Mouse (Mus musculus) bone marrow, adult 2 months (tissue): Measurements from ENCODE around the gene Ralgapa2. TPM values are rescaled to one million over a fixed set of nuclear protein-coding genes. Genes with fewer than 3 reads are reported as not detected.

Experiments used
- H3K27ac ChIP-seq: fragments of 200-500 bp; 2 replicates; pipeline ENCODE4 v1.5.1; 2012; ENCODE audit warnings: low read depth, mild to moderate bottlenecking, control low read depth, inconsistent platforms, low read length; ENCODE audit not compliant: control insufficient read depth, poor library complexity, insufficient read depth
- H3K4me1 ChIP-seq: fragments of 200-500 bp; 2 replicates; pipeline ENCODE4 v1.6.1; 2011; ENCODE audit warnings: low read length; ENCODE audit not compliant: control insufficient read depth, insufficient read depth
- H3K4me3 ChIP-seq: fragments of 200-500 bp; replicated peaks from 2 replicates; pipeline ENCODE3; 2011; ENCODE audit warnings: mild to moderate bottlenecking, low read depth, low read length, control low read depth; ENCODE audit not compliant: control insufficient read depth
- CTCF ChIP-seq: fragments of 200-500 bp; IDR thresholded peaks from 2 replicates; pipeline ENCODE4 v1.5.1; 2011; ENCODE audit warnings: low read length, control low read depth; ENCODE audit not compliant: control insufficient read depth, insufficient read depth
- POLR2A ChIP-seq: fragments of 200-500 bp; IDR thresholded peaks from 2 replicates; pipeline ENCODE4 v1.6.1; 2011; ENCODE audit warnings: low read depth, mild to moderate bottlenecking, control low read depth, low read length, borderline replicate concordance; ENCODE audit not compliant: control insufficient read depth
- WGBS: fragments of 180-500 bp; shearing (Covaris S2); methylation state at CpG from one replicate; pipeline ENCODE4 v1.1.7; 2018; 5-methylcytosine and 5-hydroxymethylcytosine counted together
- polyA plus RNA-seq: library from polyadenylated mRNA; stranded (reverse); fragments of >200 nt; gene quantifications from 2 replicates; pipeline ENCODE4 v1.2.4, GENCODE M21; 2011; ENCODE audit warnings: low replicate concordance; ENCODE audit not compliant: missing spikeins, insufficient read depth, insufficient read length

Ralgapa2 gene
- polyA plus RNA-seq, 1 experiment = 25.7 TPM

GRCm38 (mm10) chr2:146249033-146249432 is 263.1 kb downstream of the Ralgapa2 start:
- no peaks in the 10 kb centered on the region for H3K4me1 ChIP-seq
- H3K27ac ChIP-seq = no peak overlapping the region
- TF ChIP-seq CTCF (no peak), POLR2A (no peak)
- H3K4me3 ChIP-seq = no peak overlapping the region
- 89% methylated on average over 7 of the region's 7 CpGs for WGBS

GRCm38 (mm10) chr2:146247576-146247975 is 264.6 kb downstream of the Ralgapa2 start:
- 60% methylated on average over 6 of the region's 6 CpGs for WGBS
- Histone ChIP-seq H3K4me1 (no peaks in the 10 kb centered on the region), H3K27ac (no peak overlapping the region), H3K4me3 (no peak overlapping the region)
- TF ChIP-seq POLR2A (no peak), CTCF (no peak)

GRCm38 (mm10) chr2:146246409-146247075 is 265.6 kb downstream of the Ralgapa2 start:
- TF ChIP-seq CTCF (no peak), POLR2A (no peak)
- H3K4me1 ChIP-seq = no peaks in the 10 kb centered on the region
- H3K4me3 ChIP-seq = no peak overlapping the region
- no peak overlapping the region for H3K27ac ChIP-seq
- 86% methylated on average over 4 of the region's 4 CpGs for WGBS

- Histone ChIP-seq H3K27ac (no peak overlapping the region), H3K4me1 (no peaks in the 10 kb centered on the region), H3K4me3 (no peak overlapping the region)
- 79% methylated on average over 7 of the region's 7 CpGs for WGBS
- TF ChIP-seq POLR2A (no peak), CTCF (no peak)
These were observed 266.7 kb downstream of the Ralgapa2 start for GRCm38 (mm10) chr2:146245401-146245800.

- Histone ChIP-seq H3K4me1 (no peaks in the 10 kb centered on the region; the same call in 1 of the 2 replicates), H3K27ac (no peak overlapping the region), H3K4me3 (no peak overlapping the region)
- TF ChIP-seq POLR2A = no peak
- no peak for TF ChIP-seq CTCF
- WGBS = 89% methylated on average over 2 of the region's 2 CpGs
These were observed 268.1 kb downstream of the Ralgapa2 start for GRCm38 (mm10) chr2:146244049-146244448.

- no peaks in the 10 kb centered on the region; the same call in 1 of the 2 replicates for H3K4me1 ChIP-seq
- TF ChIP-seq POLR2A (no peak), CTCF (no peak)
- WGBS = 76% methylated on average over 4 of the region's 4 CpGs
- no peak overlapping the region for H3K27ac ChIP-seq
- no peak overlapping the region for H3K4me3 ChIP-seq
These were observed 272.9 kb downstream of the Ralgapa2 start for GRCm38 (mm10) chr2:146239196-146239747.

- 88% methylated on average over 2 of the region's 2 CpGs for WGBS
- TF ChIP-seq CTCF (no peak), POLR2A (no peak)
- no peak overlapping the region for H3K4me3 ChIP-seq
- H3K27ac ChIP-seq = no peak overlapping the region
- no peaks in the 10 kb centered on the region for H3K4me1 ChIP-seq
These were observed 280.7 kb downstream of the Ralgapa2 start for GRCm38 (mm10) chr2:146231485-146231884.

- no peak overlapping the region for H3K27ac ChIP-seq
- WGBS = 75% methylated on average over 2 of the region's 2 CpGs
- H3K4me1 ChIP-seq = no peaks in the 10 kb centered on the region
- TF ChIP-seq CTCF (no peak), POLR2A (no peak)
- no peak overlapping the region for H3K4me3 ChIP-seq
These were observed 283.7 kb downstream of the Ralgapa2 start for GRCm38 (mm10) chr2:146228435-146228834.

- WGBS = 58% methylated on average over 3 of the region's 3 CpGs
- Histone ChIP-seq H3K27ac (no peak overlapping the region), H3K4me1 (no peaks in the 10 kb centered on the region), H3K4me3 (no peak overlapping the region)
- TF ChIP-seq CTCF (no peak), POLR2A (no peak)
These were observed 284.5 kb downstream of the Ralgapa2 start for GRCm38 (mm10) chr2:146227646-146228045.
